Mouse (Mus musculus): ENCODE measurements around the gene Gabra1.

GRCm38 (mm10) chr11:42181973-42182824, 531 bp downstream of the Gabra1 start:
- TF ChIP-seq CTCF (IDR thresholded peaks at IDR 0.05; ENCODE audit: low read depth), result no peak
- TF ChIP-seq EP300 (IDR thresholded peaks at IDR 0.05; ENCODE audit: low read depth), result no peak
